Mouse (Mus musculus): ENCODE results near the gene Mesp1. TPM values are rescaled to one million over a fixed set of nuclear protein-coding genes. Genes with fewer than 3 reads are reported as not detected.

The Mesp1 gene
- polyA plus RNA-seq, 1 experiment = 0.62 TPM

DNA sequence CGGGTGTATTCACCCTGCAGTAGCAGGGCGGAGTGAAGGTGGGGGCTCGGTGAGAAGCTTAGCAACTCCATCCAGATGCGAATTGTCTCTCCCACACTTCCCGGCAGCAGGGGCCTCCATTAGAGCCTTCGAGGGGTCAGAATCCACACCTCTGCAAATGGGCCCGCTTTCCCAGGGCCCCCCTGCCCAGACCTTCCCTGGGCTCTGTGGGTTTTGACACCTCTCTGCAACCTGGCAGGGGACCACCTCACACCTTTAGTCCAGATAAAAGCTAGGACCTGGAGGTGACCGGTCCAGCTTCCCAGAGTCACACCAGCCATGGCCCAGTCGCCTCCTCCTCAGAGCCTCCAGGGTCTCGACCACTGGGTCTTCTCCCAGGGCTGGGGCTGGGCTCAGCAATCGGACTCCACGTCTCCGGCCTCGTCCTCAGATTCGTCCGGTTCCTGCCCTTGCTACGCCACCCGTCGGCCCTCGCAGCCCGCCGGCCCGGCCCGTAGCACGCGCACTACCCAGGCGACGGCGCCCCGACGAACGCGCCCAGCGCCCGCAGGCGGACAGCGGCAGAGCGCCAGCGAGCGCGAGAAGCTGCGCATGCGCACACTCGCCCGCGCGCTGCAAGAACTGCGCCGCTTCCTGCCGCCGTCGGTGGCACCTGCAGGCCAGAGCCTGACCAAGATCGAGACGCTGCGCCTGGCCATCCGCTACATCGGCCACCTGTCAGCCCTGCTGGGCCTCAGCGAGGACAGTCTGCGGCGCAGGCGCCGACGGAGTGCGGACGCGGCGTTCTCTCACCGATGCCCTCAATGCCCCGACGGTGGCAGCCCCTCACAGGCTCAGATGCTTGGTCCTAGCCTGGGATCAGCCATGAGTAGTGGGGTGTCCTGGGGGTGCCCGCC, 17.3 kb upstream of the Mesp1 start, which contains the start of gene Mesp2:
TSS of gene Mesp2 (plus strand) at position 117 of the 896 bp plus-strand sequence.
- 19% methylated on average over 71 of the region's 71 CpGs for WGBS
- DNase-seq = peak; percentile 74

DNA sequence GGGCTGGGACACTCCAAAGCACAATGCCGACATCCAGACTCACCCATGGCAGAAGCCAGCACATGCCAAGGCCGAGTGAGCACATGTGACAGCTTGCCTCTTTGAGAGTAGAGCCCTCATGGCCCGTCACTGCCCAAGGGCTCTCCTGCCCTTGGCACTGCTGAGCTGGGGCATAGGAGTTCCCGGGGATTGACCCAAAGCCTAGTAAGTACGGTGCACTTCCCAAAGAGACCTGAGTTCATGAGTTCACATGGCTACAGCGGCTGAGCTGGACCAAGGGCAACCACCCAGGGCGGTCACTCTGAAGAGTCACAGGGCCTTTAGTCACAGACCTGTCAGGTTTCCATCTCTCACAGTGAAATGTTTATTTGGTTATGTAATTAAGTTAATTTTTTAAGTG, 15.0 kb upstream of the Mesp1 start:
- TF ChIP-seq CTCF (IDR thresholded peaks at IDR 0.05; ENCODE audit: borderline replicate concordance, control insufficient read depth, extremely low read depth, insufficient read depth, low read length, poor library complexity) = no peak
- TF ChIP-seq POLR2A (IDR thresholded peaks at IDR 0.05; ENCODE audit: control insufficient read depth, extremely low read depth, insufficient read depth, low read length, poor library complexity) = no peak
- Histone ChIP-seq H3K4me3 (ENCODE audit: control insufficient read depth, insufficient read depth, low read length) (no peak overlapping the region), H3K27ac (ENCODE audit: control insufficient read depth, insufficient read depth, low read length) (no peak overlapping the region), H3K4me1 (replicated peaks; ENCODE audit: control insufficient read depth, insufficient read depth, low read length) (peaks cover 6% of the 10 kb centered on the region), H3K36me3 (ENCODE audit: control insufficient read depth, insufficient read depth, low read length) (no peaks in the 10 kb centered on the region), H3K27me3 (ENCODE audit: control insufficient read depth, insufficient read depth, low read length) (no peaks in the 10 kb centered on the region)
- WGBS = 94% methylated on average over 7 of the region's 7 CpGs
- DNase-seq = no peak

More for the DNA sequence above, 17.3 kb upstream of the Mesp1 start, which contains the start of gene Mesp2:
- TF ChIP-seq POLR2A (IDR thresholded peaks at IDR 0.05; ENCODE audit: control insufficient read depth, extremely low read depth, insufficient read depth, low read length, poor library complexity) (no peak), CTCF (IDR thresholded peaks at IDR 0.05; ENCODE audit: borderline replicate concordance, control insufficient read depth, extremely low read depth, insufficient read depth, low read length, poor library complexity) (no peak)
- peaks cover 6% of the 10 kb centered on the region for H3K4me1 ChIP-seq (replicated peaks; ENCODE audit: control insufficient read depth, insufficient read depth, low read length)
- H3K4me3 ChIP-seq (ENCODE audit: control insufficient read depth, insufficient read depth, low read length) = no peak within 1 kb of the TSS
- H3K27ac ChIP-seq (ENCODE audit: control insufficient read depth, insufficient read depth, low read length) = no peak within 1 kb of the TSS
- H3K27me3 ChIP-seq (ENCODE audit: control insufficient read depth, insufficient read depth, low read length) = no peaks in the 10 kb centered on the region
- H3K36me3 ChIP-seq (ENCODE audit: control insufficient read depth, insufficient read depth, low read length) = no peaks in the 10 kb centered on the region

DNA sequence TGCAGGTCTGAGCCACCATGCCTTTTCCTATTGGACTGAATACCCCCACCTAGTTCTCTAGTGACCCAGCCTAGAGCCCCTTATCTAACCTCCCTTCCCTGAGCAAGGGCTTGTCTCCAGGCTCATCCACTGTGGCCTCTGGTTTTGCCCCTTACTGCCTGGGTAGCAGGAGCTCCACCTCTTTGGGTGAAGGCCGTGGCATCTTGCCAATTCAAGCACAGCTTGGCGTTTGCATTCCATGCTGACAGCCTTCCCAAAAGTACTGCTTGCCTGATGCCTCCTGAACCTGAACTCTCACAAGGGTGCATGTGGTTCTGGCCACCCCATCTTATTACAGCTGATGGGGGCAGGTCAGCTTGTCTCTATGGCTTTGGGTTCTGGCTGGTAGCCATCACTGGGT, 10.3 kb upstream of the Mesp1 start:
- WGBS = 58% methylated on average over 2 of the region's 2 CpGs
- H3K4me1 ChIP-seq (replicated peaks; ENCODE audit: control insufficient read depth, insufficient read depth, low read length) = no peaks in the 10 kb centered on the region
- TF ChIP-seq CTCF (IDR thresholded peaks at IDR 0.05; ENCODE audit: borderline replicate concordance, control insufficient read depth, extremely low read depth, insufficient read depth, low read length, poor library complexity) = no peak
- TF ChIP-seq POLR2A (IDR thresholded peaks at IDR 0.05; ENCODE audit: control insufficient read depth, extremely low read depth, insufficient read depth, low read length, poor library complexity) = no peak
- H3K36me3 ChIP-seq (ENCODE audit: control insufficient read depth, insufficient read depth, low read length) = no peaks in the 10 kb centered on the region
- DNase-seq = no peak
- no peak overlapping the region for H3K4me3 ChIP-seq (ENCODE audit: control insufficient read depth, insufficient read depth, low read length)
- no peak overlapping the region for H3K27ac ChIP-seq (ENCODE audit: control insufficient read depth, insufficient read depth, low read length)
- H3K27me3 ChIP-seq (ENCODE audit: control insufficient read depth, insufficient read depth, low read length) = no peaks in the 10 kb centered on the region

DNA sequence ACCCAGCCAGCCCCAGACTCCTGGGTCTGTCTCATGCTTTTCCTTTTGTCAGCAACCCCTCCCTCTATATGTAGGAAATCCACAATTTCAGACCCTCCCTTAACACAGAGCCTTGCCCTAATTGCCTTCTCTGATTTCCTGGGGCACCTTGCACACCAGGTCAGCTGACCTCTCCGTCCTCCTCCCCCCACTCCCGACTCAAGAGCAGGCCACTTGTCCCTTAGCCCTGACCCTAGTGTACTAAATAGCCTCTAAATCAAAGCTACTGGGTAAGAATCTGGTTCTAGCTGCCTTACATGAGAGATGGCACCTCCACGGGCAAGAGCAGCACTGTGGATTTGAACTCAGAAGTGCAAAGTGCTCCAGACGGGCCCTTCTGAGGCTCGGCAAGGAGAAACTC, 8.4 kb upstream of the Mesp1 start:
- H3K4me3 ChIP-seq (ENCODE audit: control insufficient read depth, insufficient read depth, low read length) = no peak overlapping the region
- no peaks in the 10 kb centered on the region for H3K27me3 ChIP-seq (ENCODE audit: control insufficient read depth, insufficient read depth, low read length)
- H3K27ac ChIP-seq (ENCODE audit: control insufficient read depth, insufficient read depth, low read length) = no peak overlapping the region
- TF ChIP-seq CTCF (IDR thresholded peaks at IDR 0.05; ENCODE audit: borderline replicate concordance, control insufficient read depth, extremely low read depth, insufficient read depth, low read length, poor library complexity) (no peak), POLR2A (IDR thresholded peaks at IDR 0.05; ENCODE audit: control insufficient read depth, extremely low read depth, insufficient read depth, low read length, poor library complexity) (no peak)
- no peak for DNase-seq
- no peaks in the 10 kb centered on the region for H3K36me3 ChIP-seq (ENCODE audit: control insufficient read depth, insufficient read depth, low read length)
- WGBS = 85% methylated on average over 5 of the region's 5 CpGs
- no peaks in the 10 kb centered on the region for H3K4me1 ChIP-seq (replicated peaks; ENCODE audit: control insufficient read depth, insufficient read depth, low read length)

DNA sequence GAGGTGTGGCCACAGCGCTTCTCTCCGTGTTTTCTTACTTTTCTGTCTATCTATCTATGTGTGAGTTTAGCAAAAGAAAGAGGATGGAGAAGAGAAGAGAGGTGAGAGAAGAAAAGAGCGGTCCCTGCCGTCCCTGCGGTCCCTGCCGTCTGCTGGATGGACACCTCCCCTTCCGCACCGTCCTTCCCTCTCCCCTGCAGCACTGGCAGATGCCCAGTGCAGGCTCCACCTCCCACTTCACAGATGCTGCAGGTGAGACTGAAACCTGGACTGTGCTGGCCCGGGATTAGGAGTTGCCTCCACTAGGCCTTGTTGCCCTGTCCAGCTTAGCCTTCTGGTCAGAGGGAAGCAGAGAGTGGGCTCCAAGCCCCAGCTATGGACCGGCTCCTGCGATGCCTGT, 7.8 kb upstream of the Mesp1 start:
- no peak for DNase-seq
- WGBS = 89% methylated on average over 11 of the region's 11 CpGs
- TF ChIP-seq POLR2A (IDR thresholded peaks at IDR 0.05; ENCODE audit: control insufficient read depth, extremely low read depth, insufficient read depth, low read length, poor library complexity) (no peak), CTCF (IDR thresholded peaks at IDR 0.05; ENCODE audit: borderline replicate concordance, control insufficient read depth, extremely low read depth, insufficient read depth, low read length, poor library complexity) (no peak)
- no peak overlapping the region for H3K27ac ChIP-seq (ENCODE audit: control insufficient read depth, insufficient read depth, low read length)
- no peaks in the 10 kb centered on the region for H3K36me3 ChIP-seq (ENCODE audit: control insufficient read depth, insufficient read depth, low read length)
- no peaks in the 10 kb centered on the region for H3K4me1 ChIP-seq (replicated peaks; ENCODE audit: control insufficient read depth, insufficient read depth, low read length)
- no peak overlapping the region for H3K4me3 ChIP-seq (ENCODE audit: control insufficient read depth, insufficient read depth, low read length)
- no peaks in the 10 kb centered on the region for H3K27me3 ChIP-seq (ENCODE audit: control insufficient read depth, insufficient read depth, low read length)

DNA sequence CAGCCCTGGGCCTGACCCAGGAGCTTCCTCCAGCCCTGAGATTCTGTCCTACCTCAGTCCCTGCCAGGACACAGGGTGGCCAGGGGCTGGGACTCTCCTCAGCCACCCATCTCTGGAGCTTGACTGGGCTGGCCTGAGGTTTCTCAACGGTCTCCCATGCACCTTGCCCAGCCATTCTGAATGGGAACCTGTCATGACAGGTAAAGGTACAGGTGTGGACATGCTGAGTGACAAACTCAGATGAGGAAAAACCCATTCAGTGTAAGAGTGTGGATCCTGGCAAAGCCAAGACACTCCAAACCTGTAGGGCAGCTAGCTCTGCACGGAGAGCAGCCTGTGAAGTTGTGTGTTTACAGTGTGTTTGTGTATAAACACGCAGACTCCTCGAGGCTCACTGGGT, 6.7 kb upstream of the Mesp1 start:
- Histone ChIP-seq H3K4me1 (replicated peaks; ENCODE audit: control insufficient read depth, insufficient read depth, low read length) (no peaks in the 10 kb centered on the region), H3K27me3 (ENCODE audit: control insufficient read depth, insufficient read depth, low read length) (no peaks in the 10 kb centered on the region; the same call in 1 of the 2 replicates), H3K36me3 (ENCODE audit: control insufficient read depth, insufficient read depth, low read length) (no peaks in the 10 kb centered on the region), H3K27ac (ENCODE audit: control insufficient read depth, insufficient read depth, low read length) (no peak overlapping the region), H3K4me3 (ENCODE audit: control insufficient read depth, insufficient read depth, low read length) (no peak overlapping the region)
- DNase-seq = no peak
- WGBS = 86% methylated on average over 4 of the region's 4 CpGs
- TF ChIP-seq POLR2A (IDR thresholded peaks at IDR 0.05; ENCODE audit: control insufficient read depth, extremely low read depth, insufficient read depth, low read length, poor library complexity) (no peak), CTCF (IDR thresholded peaks at IDR 0.05; ENCODE audit: borderline replicate concordance, control insufficient read depth, extremely low read depth, insufficient read depth, low read length, poor library complexity) (no peak)

Data from thymus, adult 2 months (tissue).